Mouse (Mus musculus) stomach, postnatal 0 days (tissue): ENCODE results near the gene Lrrc36.
A peak's percentile ranks its signal among the peaks of the same experiment; 100 is the strongest.

Experiments used
- CTCF ChIP-seq: IDR thresholded peaks from 2 replicates; pipeline ENCODE4 v1.5.1; 2016; ENCODE audit warnings: antibody characterized with exemption, low read depth, mild to moderate bottlenecking, moderate library complexity
- EP300 ChIP-seq: optimal IDR thresholded peaks from 2 replicates; pipeline ENCODE3; 2016; ENCODE audit warnings: antibody characterized with exemption

DNA sequence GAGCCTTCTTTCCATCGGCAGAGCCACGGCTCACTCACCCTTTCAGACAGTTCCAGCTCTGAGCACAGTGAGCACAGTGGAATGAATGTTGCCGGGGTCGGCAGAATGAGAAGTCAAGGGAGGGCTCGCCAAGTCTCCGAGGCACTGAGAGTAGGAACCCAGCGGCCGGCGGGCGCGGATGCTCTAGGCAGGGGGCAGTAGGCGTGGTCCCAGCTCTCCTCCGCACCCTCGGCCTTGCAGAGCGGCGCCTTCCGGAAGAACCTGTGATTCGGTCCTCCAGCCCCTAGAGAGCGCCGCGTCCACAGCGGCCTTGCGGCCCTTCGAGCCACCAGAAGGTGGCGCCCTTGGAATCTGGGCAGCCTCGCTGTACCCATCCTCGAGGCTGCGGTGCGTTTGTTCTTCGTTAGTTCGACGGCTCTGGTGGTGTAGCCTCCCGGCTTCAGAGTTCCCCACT is 38.8 kb upstream of the Lrrc36 start:
- no peak for TF ChIP-seq EP300
- TF ChIP-seq CTCF = peak; percentile 79
